Mouse (Mus musculus): ENCODE measurements around the gene Ccdc152.

DNA sequence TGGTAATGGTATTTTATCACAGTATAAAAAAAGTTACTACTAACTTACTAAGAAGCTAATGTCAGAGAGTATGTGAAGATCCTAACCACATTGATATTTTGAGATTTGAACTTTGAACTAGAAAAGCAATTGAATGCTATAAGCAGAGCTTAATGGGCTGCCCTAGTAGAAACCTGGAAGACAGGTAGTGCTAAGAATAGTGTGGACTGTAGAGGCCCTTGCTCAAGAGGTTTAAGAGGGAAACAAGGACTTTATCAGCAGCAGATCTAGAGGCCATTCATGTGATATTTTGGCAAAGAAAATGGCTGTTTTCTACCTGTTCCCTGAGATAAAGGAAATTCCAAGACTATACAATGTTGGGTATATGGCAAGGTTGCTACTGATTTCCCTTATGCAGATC is 17.3 kb downstream of the Ccdc152 start:
- TF ChIP-seq CTCF (IDR thresholded peaks at IDR 0.05; ENCODE audit: low read depth) (no peak), EP300 (IDR thresholded peaks at IDR 0.05; ENCODE audit: low read depth) (no peak)

Measured in liver, postnatal 0 days (tissue).